Mouse (Mus musculus) kidney, adult 18-20 months (tissue): Measurements from ENCODE around the gene Tmbim6.

ENCODE experiments used
- DNase-seq: peaks from one replicate; pipeline ENCODE4 v3.0.0; 2021

The Tmbim6 gene

DNA sequence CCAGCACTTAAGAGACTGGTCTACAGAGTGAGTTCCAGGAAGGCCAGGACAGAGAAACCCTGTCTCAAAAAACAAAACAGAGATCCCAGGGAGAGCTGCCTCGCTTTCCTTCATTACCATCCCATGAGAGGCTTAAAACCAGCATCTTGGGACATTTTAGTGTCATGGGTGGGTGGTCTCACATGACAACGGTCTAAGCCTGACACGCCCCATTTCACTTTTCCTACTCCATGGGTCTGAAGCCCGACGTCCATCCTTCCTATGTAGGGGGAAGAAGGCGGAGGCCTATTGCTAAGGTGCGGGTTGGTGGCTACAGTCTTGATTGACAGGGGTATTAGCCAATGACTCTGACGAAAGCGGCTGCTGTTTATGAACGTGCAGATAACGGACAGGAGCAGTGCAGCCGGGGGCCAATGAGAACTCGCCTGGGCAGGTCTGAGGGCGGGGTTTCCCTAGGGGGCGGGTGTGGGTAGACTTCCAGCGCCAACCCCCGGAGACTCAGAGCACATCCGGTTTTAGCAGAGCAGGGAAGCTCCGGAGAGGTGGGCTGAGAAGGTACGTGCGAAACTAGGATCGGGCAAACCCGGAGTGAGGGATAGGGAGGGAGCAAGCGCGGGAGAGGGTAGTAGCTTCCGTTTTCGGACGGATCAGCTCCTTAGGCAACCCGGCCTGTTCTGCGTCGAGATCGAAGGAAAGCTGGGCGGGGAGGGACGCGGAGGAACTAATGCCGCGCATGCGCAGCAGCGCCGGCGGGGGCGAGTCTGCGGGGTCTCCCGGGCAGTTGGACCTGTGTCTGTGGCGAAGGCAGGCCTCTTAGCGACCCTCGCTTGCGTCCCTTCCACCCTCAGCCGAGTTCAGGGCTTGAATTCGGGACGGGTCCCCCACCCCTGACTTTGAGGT is at the start of gene Tmbim6:
Gene Tmbim6, plus strand, starts transcription at position 397 of the 900 bp plus-strand sequence.
- peak; percentile 98 for DNase-seq

DNA sequence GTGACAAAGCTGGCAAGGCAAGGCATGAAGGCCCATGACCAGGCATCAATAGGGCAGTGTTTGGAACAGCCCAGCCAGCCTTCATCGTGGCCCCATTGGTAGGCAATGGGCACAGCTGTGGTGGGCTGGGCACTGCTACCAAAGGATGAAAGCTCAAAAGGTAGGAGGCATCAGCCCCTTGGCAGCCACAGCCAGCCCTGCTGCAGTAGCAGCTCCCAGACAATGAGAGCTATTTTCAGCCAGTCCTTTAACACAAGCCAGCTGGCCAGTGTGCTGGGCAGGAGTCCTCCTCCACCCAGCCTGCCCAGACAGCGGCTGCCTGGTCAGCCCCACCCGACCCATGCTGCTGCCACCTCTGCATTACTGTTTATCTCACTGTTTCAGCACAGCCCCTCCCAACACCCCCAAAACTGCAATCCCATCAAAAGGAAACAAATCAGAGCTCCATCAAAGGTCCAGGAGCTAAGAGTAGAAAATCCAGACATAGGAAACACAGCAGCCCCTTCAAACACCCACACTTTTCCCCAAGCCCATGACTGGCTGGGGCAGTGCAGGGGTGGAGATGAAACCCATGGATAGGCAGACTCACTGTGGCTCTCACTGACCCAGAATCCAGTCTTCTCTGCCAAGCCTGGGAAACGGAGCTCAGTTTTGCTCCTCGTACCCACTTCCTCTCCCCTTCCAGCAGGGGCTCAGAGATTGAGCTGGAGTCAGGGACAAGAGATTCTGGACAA is 49.1 kb upstream of the Tmbim6 start:
- no peak for DNase-seq

DNA sequence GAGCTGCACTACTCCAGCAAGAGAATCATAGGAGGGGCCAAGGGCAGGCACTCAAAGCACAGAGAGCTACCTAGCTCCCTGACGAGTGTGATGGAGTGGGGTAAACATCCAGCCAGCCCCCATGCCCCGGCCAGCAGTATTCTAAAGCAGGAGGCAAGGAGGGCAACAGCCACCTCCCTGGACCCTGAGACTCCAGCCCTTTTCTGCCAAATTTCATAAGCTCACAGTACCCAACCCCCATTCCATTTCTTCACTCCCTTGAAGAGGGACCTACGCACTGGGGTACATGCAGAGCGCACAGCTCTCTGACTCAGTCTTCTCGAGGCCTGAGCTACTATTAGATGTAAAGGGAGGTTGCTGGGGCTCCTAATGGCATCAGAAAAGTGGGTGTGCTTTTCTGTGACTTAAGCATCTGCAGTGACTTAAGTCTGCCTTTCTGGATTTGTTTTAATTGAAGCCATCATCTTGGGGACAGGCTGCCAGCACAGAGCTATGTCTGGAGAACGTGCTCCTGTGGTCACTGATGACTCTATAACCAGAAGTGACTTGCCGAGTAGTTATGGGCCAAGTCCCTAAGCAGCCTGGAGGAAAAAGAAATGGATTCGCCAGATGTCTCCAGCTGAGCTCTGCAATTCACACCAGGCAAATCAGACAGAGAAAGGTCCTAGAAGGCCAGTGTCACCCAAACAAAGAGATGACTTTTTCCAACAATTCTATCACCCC is 48.4 kb upstream of the Tmbim6 start:
- no peak for DNase-seq

DNA sequence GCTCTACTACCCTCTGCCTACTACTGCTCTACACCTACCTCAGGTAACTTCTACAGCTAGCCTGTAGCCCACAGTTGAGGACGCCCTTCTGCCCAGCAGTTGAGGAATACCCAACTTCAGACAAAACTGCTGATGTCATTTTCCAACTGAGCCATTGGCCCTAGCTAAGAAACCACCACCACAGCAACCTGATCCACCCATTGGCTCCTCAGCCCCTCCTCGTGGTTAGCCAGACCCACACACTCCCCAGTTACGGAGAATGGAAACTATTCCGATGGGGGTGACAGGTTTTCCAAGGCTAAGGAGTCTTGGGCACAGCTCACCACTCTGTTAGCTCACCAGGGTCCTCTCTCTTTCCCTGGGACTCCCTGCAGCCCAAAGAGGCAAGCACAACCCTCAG is 47.7 kb upstream of the Tmbim6 start:
- no peak for DNase-seq

DNA sequence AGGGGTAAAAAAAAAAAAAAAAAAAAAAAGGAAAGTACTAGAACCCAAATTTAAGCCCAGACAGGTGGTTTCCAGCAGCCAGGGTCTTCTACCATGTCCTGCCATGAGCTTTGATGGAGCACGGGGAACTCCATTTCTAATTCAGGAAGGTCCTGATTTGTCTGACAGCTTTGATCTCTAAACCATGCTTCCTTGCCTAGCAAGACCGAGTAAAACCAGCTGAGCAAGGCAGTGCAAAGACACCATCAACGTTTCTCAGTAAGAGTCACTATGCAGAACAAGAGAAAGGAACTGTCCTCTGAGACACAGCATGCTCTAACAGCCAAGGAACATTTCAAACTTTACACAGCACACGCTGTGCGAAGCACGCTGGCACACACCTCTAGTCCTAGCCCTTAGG is 41.1 kb upstream of the Tmbim6 start:
- DNase-seq, result no peak

DNA sequence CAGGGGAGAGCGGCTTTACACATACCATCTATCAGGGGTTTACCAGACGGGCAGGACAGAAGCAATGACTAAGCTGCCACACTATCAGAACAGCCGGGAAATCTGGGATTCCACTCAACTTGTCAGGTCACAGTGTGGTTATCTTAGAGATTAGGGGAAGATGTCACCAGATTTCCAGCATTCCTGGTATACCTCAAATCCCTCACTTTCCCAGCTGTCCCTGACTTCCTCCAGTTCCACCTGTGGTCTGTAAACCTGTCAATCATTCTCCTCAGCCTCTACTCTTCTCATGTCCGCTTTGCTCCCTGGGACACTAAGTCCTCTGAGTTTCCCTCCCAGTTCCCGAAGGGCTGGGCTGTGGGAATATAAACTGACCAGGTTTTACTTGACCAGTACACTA is 40.4 kb upstream of the Tmbim6 start:
- DNase-seq, result no peak

DNA sequence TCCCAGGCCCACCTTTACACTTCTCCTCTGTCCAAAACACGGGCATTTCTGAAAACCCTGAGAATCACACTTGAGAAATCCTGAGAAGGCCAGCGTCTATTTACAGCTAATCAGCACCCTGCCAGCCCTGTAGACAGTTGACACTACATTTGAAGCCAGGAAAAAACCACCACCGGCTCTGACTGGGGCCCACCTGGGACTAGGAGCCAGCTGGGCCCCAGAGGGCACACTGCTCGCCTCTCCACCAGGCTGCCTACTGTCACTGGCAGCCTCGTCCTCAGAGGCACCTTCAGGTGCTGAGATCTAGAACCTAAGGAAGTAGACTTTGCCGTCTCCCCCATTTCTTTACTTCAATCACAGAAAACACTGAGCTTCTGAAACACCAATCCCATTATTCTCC is 37.0 kb upstream of the Tmbim6 start:
- DNase-seq, result no peak

DNA sequence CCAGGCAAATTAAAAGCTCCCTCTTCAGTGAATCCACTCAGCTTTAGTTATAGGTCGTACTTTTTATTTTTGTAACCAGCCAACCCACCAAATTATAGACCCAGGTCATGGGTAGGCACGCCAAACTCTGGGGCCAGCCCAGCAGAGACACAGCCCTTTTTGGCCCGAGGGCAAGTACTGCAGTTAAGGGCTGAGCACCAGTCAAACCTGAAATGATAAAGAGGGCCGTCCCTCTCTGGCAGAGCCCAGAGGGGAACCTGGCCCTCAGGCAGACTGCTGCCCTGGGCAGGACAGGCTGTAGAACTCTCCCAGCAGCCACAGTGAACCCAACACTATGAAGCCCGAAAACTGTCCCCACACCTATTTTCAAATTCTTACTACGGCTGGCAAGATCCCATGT is 36.2 kb upstream of the Tmbim6 start:
- DNase-seq, result no peak

DNA sequence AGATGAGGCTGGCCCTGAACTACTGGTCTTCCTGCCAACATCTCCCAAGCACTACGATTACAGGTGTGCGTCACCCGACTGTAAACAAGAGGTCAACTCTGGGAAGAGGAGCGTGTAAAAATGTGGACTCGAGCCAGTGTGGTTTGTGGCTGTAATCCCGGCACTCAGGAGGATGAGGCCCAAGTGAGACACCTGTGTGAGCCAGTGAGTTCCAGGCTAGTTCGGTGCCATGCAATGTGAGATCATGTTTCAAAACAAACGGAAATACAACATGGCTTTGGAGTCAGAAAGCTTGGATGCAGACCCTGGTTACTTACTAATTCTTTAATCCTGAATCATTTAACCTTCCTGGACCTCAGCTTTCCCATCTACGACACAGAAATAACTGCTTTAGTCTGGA is 33.7 kb upstream of the Tmbim6 start:
- DNase-seq, result no peak

DNA sequence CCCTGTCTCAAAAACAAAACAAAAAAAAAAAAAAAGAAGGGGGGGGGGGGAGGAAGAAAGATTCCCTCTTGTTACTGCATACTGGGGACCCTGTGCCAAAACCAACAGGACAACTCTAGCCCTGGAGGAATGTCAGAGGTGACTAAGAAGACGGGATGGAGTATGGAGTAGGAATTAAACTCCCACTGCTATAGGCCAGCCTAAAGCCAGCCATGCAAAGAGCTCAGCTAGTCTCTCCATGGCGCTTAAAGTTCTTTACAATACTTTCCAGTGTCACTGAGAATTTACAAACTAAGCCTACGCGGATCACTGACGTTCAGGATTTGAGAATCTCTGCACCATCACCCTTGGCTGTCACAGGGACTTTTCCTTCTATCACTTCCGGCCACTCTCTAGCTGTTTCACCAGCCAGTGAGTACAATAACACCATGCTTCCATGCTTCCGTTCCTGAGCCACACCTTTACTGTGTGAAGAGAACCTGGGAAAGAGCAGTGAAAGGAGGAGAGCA is 28.6 kb upstream of the Tmbim6 start:
- no peak for DNase-seq

DNA sequence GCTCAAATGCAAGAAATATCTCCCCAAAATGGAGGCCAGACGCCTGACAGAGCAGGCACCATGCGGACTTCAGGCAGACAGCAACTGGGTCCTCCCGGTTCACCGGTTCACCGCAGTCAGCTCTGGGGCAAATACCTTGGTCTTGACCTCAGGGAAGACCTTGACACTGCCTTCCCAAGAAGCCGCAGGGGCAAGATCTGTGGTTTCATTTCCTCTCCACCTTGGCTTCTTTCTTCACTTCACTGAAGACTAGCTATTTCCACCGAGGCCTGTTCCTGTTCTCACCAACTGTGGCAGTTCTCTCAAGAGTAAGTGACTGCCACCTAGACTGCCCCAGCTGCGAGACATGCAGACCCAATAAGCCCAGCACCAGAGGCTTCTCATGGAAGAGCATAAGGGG is 27.8 kb upstream of the Tmbim6 start:
- DNase-seq, result no peak

DNA sequence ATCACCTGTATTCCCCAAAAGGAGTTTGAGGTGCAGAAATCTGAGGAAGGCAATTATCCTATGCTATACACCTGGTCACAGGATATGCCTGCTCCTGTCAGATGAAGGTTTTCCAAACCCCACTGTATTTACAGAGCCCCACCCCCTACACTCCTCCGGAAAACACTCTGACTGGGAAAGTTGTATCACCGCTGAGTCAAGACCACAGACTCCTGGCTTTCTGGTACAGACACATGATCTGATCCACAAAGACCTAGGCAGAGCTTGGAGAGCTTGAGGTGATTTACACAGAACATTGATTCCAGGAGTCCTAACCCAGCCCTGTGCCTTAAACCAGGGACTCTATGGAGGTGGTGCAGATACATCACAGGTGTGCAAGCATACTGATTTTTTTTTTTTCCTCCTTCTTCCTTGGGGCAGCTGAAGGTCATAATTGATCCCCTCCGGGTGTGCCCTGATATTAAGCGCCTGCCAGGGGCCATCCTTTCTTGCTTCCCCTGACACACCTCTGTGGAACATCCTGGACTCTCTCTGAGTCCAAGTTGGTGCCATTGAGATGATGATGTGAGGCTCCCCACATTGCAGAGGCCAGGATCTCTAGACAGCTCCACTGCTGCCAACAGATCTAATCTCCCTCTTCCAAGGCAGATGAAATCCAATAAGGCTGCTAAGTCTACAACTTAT is 24.0 kb upstream of the Tmbim6 start:
- no peak for DNase-seq

DNA sequence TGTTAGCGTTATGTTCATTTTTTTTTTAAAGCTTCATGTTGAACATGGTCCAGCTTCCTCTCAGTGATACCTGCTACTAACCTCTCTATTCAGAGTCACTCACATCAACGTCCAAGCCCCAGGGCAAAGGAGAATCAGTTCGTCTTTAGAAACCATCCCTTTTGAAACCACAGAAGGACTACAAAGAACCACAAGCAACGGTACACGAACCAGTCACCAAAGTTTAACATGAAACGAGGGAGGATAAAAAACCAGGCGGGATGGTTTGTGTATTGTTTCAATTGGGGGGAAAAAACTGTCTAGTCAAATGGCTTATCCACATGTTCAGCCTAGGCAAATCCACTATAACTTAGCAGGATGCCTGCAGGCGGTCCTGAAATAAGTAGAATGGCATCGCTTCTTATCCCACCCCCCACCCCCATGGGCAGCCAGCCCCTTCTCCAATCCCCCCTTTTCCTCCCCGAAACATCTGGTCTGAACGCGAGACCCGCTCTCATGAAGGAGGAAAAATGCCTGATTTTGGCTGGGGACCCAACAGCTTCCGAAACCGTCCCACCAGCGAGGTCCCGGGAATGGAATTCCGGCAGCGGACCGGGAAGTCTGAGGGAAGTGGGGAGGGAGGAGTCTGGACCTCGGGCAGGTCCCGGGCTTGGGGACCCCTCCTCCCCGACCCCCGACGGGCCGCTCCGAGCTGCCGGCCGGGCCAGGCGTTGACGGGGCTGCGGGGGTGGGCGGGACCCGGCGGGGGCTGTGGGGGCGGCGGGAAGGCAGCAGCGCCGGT is 23.1 kb upstream of the Tmbim6 start:
- DNase-seq, result no peak

DNA sequence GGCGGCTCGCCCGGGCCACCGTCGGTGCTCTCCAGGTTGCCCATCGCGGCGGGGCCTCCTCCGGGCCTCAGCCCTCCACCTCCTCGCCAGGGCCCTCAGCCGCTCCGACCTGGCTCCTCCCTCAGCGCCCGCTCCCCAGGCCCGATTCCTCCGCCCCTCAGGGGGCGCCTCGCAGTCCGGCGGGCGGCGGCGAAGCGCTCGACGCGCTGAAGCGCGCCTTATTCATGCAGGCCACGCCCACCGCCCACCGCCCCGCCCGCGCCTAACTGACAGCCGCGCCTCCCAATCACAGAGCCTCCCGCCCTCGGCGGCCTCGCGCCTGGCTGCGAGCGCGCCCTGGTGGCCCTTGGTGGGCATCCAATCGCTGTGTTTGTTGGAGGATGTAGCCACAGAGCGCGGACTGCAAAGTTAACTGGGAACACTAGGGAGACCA is 22.4 kb upstream of the Tmbim6 start, which contains the start of gene Fmnl3:
Gene Fmnl3, minus strand, starts transcription at position 224 of the 433 bp plus-strand sequence.
- peak; percentile 98 for DNase-seq

DNA sequence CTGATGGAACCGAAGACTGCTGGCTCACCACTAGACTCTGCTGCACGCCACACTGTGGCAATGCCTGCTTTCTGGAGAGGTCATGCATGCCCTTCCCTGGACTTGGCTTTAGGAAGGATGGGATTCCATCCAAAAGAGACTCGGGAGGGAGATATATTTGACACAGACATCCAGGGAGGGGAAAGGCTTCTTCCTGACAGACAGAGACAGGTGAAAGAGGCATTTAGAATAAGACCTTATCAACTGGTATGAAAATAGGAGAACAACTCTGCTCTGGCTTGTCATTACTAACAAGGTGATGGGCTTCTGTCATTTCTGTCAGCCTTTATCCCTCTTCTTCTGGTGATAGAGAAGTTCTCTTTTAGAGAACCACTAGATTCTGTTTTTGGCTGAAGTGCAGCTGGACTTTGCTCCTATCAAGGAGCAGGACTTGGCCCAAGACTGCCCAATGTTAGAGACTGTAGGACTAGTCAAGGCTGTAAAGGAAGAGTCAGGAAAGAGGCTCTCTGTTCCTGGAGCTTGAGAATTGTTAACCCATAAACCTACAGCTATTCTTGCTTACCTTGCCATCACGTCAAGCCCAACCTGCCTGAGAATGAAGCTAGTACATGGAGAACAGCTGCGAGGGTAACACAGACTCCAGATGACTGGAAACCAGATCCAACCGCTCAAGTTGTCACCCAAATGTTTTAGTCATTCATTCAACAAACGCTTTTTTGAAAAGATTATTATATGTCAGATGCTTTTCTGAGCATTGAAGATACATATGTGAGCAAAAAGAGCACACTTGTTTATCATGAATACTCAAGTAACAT is 20.9 kb upstream of the Tmbim6 start:
- DNase-seq, result peak; percentile 38

DNA sequence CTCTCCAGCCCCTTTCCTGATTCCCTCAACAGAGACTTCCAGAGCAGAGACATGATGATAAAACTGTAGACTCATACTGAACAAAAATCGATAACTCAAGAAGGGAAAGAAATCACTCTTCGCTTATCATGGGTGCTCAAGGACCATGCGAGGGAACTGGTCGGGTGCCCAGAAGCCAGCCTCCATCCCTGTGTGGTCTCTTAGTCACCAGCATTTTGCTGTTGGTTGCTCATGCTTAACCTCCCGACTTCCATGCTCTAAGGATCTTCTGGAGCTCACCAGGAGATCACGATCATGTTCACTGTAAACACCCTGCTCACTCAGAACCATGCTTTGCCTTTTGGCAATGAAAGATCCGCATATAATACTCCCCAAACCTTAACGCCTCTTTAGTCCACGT is 19.9 kb upstream of the Tmbim6 start:
- no peak for DNase-seq

DNA sequence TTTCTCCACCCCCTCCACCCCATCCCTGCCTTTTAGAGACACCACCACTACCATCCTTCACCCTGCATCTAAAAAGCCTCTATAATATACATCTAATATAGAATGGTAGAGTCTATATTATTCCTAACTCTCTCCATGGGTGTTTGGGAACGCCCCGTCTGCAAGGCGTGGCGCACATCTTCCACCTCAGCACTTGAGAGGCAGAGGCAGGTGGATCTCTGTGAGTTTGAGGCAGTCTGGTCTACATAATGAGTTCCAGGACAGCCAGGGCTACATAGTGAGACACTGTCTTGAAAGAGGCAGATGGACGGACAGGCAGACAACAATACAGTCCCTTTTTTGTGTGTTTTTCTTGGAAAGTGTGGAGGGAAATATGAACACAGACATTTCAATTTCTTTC is 17.6 kb upstream of the Tmbim6 start:
- no peak for DNase-seq

DNA sequence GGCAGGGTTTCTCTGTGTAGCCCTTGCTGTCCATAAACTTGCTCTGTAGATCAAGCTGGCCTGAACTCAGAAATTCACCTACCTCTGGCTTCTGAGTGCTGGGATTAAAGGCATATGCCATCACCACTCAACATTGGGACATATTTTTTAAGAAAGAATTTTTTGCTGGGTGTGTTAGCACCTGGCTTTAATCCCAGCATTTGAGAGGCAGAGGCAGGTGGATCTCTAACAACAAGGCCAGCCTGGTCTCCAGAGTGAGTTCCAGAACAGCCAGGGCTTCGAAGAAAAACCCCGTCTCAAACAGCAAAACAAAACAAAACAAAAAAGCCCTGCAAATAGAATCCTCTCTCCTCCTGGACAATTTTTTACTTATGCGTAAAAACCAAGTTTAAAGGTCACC is 17.1 kb upstream of the Tmbim6 start:
- DNase-seq, result no peak

DNA sequence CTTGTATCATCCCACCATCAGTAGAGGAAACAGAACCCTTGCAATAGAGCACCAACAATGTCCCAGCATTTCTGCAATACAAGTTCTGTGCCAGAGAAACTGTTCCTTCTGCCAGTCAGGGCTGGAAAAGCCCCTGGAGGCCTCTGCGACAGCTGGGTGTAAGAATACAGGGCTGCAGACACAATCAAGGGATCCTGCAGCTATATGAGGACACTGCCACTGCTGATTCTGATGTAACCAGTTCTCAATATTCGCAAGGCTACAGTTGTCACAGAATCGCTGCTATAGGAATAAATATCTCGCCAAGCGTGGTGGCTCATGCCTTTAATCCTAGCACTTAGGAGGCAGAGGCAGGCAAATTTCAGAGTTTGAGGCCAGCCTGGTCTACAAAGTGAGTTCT is 16.4 kb upstream of the Tmbim6 start:
- no peak for DNase-seq

DNA sequence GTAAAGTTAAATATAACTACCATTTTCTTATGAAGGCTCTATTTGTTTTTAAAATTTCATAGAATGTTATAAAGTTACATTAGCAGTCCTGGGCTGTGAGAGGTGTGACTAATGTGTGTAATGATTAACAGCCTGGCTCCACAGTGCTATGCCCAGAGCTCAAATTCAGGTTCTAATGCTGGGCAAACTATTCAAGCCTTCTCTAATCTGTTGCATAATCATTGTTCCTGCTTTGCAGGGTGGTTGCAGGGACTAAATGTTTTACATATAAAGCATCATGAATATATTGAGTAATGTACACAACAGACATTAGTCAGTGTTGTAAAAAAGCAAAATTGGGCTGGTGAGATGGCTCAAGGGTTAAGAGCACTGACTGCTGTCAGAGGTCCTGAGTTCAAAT is 9.8 kb upstream of the Tmbim6 start:
- no peak for DNase-seq

DNA sequence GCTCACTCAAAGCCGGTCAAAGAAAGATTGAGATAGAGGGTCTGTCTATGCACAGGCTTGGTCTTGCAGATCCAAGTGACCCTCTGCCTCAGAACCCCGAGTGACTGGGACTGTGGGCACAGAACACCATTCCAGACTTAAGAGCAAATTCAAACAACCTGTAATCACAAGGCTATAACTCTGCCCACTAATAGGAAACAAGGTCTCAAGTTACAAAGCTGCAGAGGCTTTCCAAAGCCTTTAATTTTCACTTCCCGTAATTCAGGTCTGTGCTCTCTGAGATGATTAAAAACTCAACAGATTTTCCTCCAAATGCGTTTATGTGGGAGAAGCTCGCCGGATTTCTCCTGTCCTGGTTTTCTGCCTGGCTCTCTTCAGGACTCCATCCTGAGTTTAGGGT is 8.6 kb upstream of the Tmbim6 start:
- DNase-seq, result no peak
